Mouse (Mus musculus) liver, embryonic 16.5 days (tissue): Measurements from ENCODE around the gene Prrc2b. TPM values are rescaled to one million over a fixed set of nuclear protein-coding genes. Genes with fewer than 3 reads are reported as not detected.
A peak's percentile ranks its signal among the peaks of the same experiment; 100 is the strongest.

Experiments
- ATAC-seq: fragments of 200-750 bp; cut with Nextera tagmentation; 2 replicates; pipeline ENCODE4 v1.8.0; 2017; ENCODE audit warnings: low read depth, mild to moderate bottlenecking, moderate number of reproducible peaks, moderate library complexity
- H3K27ac ChIP-seq: fragments of 300-500 bp; sonication (generic); 2 replicates; pipeline ENCODE4 v1.5.1; 2014; ENCODE audit warnings: mild to moderate bottlenecking, low read length
- H3K27me3 ChIP-seq: fragments of 300-500 bp; sonication (generic); 2 replicates; pipeline ENCODE4 v1.6.1; 2014; ENCODE audit warnings: low read depth, low read length, mixed read lengths; ENCODE audit not compliant: control insufficient read depth, insufficient read depth
- H3K36me3 ChIP-seq: fragments of 300-500 bp; sonication (generic); 2 replicates; pipeline ENCODE4 v1.6.1; 2014; ENCODE audit warnings: mild to moderate bottlenecking; ENCODE audit not compliant: control insufficient read depth, insufficient read depth
- H3K4me1 ChIP-seq: fragments of 300-500 bp; sonication (generic); 2 replicates; pipeline ENCODE4 v1.6.1; 2014; ENCODE audit warnings: low read depth, low read length, mixed read lengths; ENCODE audit not compliant: control insufficient read depth
- H3K4me2 ChIP-seq: fragments of 300-500 bp; sonication (generic); 2 replicates; pipeline ENCODE4 v1.6.1; 2014; ENCODE audit warnings: low read depth, low read length, mixed read lengths
- H3K4me3 ChIP-seq: fragments of 300-500 bp; sonication (generic); 2 replicates; pipeline ENCODE4 v1.5.1; 2014; ENCODE audit warnings: low read depth, mild to moderate bottlenecking, low read length
- H3K9ac ChIP-seq: fragments of 300-500 bp; sonication (generic); 2 replicates; pipeline ENCODE4 v1.6.1; 2014; ENCODE audit warnings: low read depth, low read length
- H3K9me3 ChIP-seq: fragments of 300-500 bp; sonication (generic); replicated peaks from 2 replicates; pipeline ENCODE4 v1.6.1; 2016; ENCODE audit warnings: low read length; ENCODE audit not compliant: control insufficient read depth
- WGBS: fragments of 180-500 bp; shearing (Covaris S2); extraction: QIAGEN DNeasy Blood & Tissue Kit; methylation state at CpG from one replicate; pipeline ENCODE4 v1.1.7; 2014; ENCODE audit not compliant: insufficient replicate concordance; 5-methylcytosine and 5-hydroxymethylcytosine counted together
- microRNA-seq: library from miRNA; unstranded; fragments of <30 nt; microRNA quantifications from one replicate; pipeline ENCODE4, GENCODE M21; 2016
- polyA plus RNA-seq: library from polyadenylated mRNA; unstranded; fragments of >200 nt; fragmentation: Nextera tagmentation; extraction: Ambion mirVana; gene quantifications from 2 replicates; pipeline ENCODE4 v1.2.1, GENCODE M21; 2015

The Prrc2b gene
- polyA plus RNA-seq, 1 experiment from 2014 or later, result 4.7 TPM

GRCm38 (mm10) chr2:32282727-32283126 lies 131.8 kb downstream of the Prrc2b start:
- H3K27ac ChIP-seq, result no peak overlapping the region
- peaks cover 9% of the 10 kb centered on the region for H3K36me3 ChIP-seq
- no peaks in the 10 kb centered on the region for H3K9me3 ChIP-seq
- no peak overlapping the region for H3K4me3 ChIP-seq
- no peak overlapping the region for H3K9ac ChIP-seq
- no peak overlapping the region for H3K4me2 ChIP-seq
- no peaks in the 10 kb centered on the region for H3K27me3 ChIP-seq
- WGBS, result 50% methylated on average over 1 of the region's 1 CpGs
- peaks cover 9% of the 10 kb centered on the region for H3K4me1 ChIP-seq
- ATAC-seq, result peak; percentile 35; the same call in 1 of the 2 replicates

- no peaks in the 10 kb centered on the region for H3K9me3 ChIP-seq
- no peak for ATAC-seq
- no peak overlapping the region for H3K4me3 ChIP-seq
- 55% methylated on average over 3 of the region's 3 CpGs for WGBS
- H3K4me1 ChIP-seq, result peaks cover 13% of the 10 kb centered on the region
- no peaks in the 10 kb centered on the region for H3K27me3 ChIP-seq
- no peak overlapping the region for H3K9ac ChIP-seq
- H3K36me3 ChIP-seq, result peaks cover 9% of the 10 kb centered on the region
- no peak overlapping the region for H3K4me2 ChIP-seq
- no peak overlapping the region for H3K27ac ChIP-seq
Measured at GRCm38 (mm10) chr2:32283986-32284385, 133.1 kb downstream of the Prrc2b start.

Small RNAs within 50 kb of the gene (microRNA-seq; reads per million reads assigned to microRNA genes)
- gene Gm27805, result not detected

Other genes with a start within 250 kb of the Prrc2b start
- gene Aif1l, start 200.9 kb upstream of the Prrc2b start, polyA plus RNA-seq, result 1.2 and 1.5 TPM in 2 replicates
- gene Nup214, start 176.6 kb upstream of the Prrc2b start, polyA plus RNA-seq, result 33.8 and 34.4 TPM in 2 replicates
- 6.5 and 7.0 TPM in 2 replicates for gene Fam78a, start 66.2 kb upstream of the Prrc2b start, polyA plus RNA-seq
- 1.4 and 2.1 TPM in 2 replicates for gene Plpp7, start 55.6 kb upstream of the Prrc2b start, polyA plus RNA-seq
- gene Pomt1, start 85.5 kb downstream of the Prrc2b start, polyA plus RNA-seq, result 12.1 and 13.2 TPM in 2 replicates
- gene Uck1, start 109.1 kb downstream of the Prrc2b start, polyA plus RNA-seq, result 27.9 and 28.5 TPM in 2 replicates
- 9.5 and 10.0 TPM in 2 replicates for gene Golga2, start 136.3 kb downstream of the Prrc2b start, polyA plus RNA-seq
- gene Swi5, start 137.0 kb downstream of the Prrc2b start, polyA plus RNA-seq, result 134 and 157 TPM in 2 replicates
- 15.1 and 18.8 TPM in 2 replicates for gene Ciz1, start 201.2 kb downstream of the Prrc2b start, polyA plus RNA-seq
- gene Dnm1, start 202.3 kb downstream of the Prrc2b start, polyA plus RNA-seq, result 0.25 and 0.52 TPM in 2 replicates
- 20.2 and 21.6 TPM in 2 replicates for gene 1110008P14Rik, start 230.9 kb downstream of the Prrc2b start, polyA plus RNA-seq
- 212 and 273 TPM in 2 replicates for gene Lcn2, start 237.2 kb downstream of the Prrc2b start, polyA plus RNA-seq
- gene Ptges2, start 244.8 kb downstream of the Prrc2b start, polyA plus RNA-seq, result 9.4 and 11.0 TPM in 2 replicates